Mouse (Mus musculus): ENCODE results near the gene Clmn.
"Not testable (repeated sequence)": the region's sequence is repeated elsewhere in the genome, so short reads cannot be mapped to it uniquely, and the experiment has no call there.

The Clmn gene

GRCm38 (mm10) chr12:104837957-104838401 is 26.9 kb downstream of the Clmn start:
- no peak for DNase-seq (ENCODE audit: low spot score)

GRCm38 (mm10) chr12:104837111-104837837 is 27.6 kb downstream of the Clmn start:
- DNase-seq (ENCODE audit: low spot score), result no peak

GRCm38 (mm10) chr12:104836230-104836629 is 28.6 kb downstream of the Clmn start:
- no peak for DNase-seq (ENCODE audit: low spot score)

- DNase-seq (ENCODE audit: low spot score), result no peak
These were observed 29.3 kb downstream of the Clmn start for GRCm38 (mm10) chr12:104835369-104836094.

- no peak for DNase-seq (ENCODE audit: low spot score)
These were observed 30.1 kb downstream of the Clmn start for GRCm38 (mm10) chr12:104834772-104835171.

GRCm38 (mm10) chr12:104830666-104831435 is 34.0 kb downstream of the Clmn start:
- no peak for DNase-seq (ENCODE audit: low spot score)

GRCm38 (mm10) chr12:104830283-104830639 is 34.6 kb downstream of the Clmn start:
- no peak for DNase-seq (ENCODE audit: low spot score)

GRCm38 (mm10) chr12:104829596-104830282 is 35.1 kb downstream of the Clmn start:
- DNase-seq (ENCODE audit: low spot score), result peak; percentile 59

- DNase-seq (ENCODE audit: low spot score), result not testable (repeated sequence)
These were observed 35.9 kb downstream of the Clmn start for GRCm38 (mm10) chr12:104828986-104829385.

- no peak for DNase-seq (ENCODE audit: low spot score)
These were observed 37.2 kb downstream of the Clmn start for GRCm38 (mm10) chr12:104827721-104828120.

- no peak for DNase-seq (ENCODE audit: low spot score)
These were observed 40.0 kb downstream of the Clmn start for GRCm38 (mm10) chr12:104824907-104825267.

GRCm38 (mm10) chr12:104824244-104824906 is 40.5 kb downstream of the Clmn start:
- peak; percentile 47 for DNase-seq (ENCODE audit: low spot score)

GRCm38 (mm10) chr12:104823722-104824121 is 41.2 kb downstream of the Clmn start:
- DNase-seq (ENCODE audit: low spot score), result no peak

GRCm38 (mm10) chr12:104822838-104823599 is 41.9 kb downstream of the Clmn start:
- no peak for DNase-seq (ENCODE audit: low spot score)

- DNase-seq (ENCODE audit: low spot score), result no peak
These were observed 42.7 kb downstream of the Clmn start for GRCm38 (mm10) chr12:104822151-104822550.

- DNase-seq (ENCODE audit: low spot score), result no peak
These were observed 44.8 kb downstream of the Clmn start for GRCm38 (mm10) chr12:104820061-104820460.

- DNase-seq (ENCODE audit: low spot score), result no peak
These were observed 45.8 kb downstream of the Clmn start for GRCm38 (mm10) chr12:104819050-104819449.

GRCm38 (mm10) chr12:104818057-104818456 is 46.8 kb downstream of the Clmn start:
- DNase-seq (ENCODE audit: low spot score), result no peak

GRCm38 (mm10) chr12:104817172-104817866 is 47.6 kb downstream of the Clmn start:
- DNase-seq (ENCODE audit: low spot score), result no peak

GRCm38 (mm10) chr12:104814291-104814690 is 50.6 kb downstream of the Clmn start:
- DNase-seq (ENCODE audit: low spot score), result no peak
